Mouse (Mus musculus): ENCODE measurements around the gene Iqcf5. TPM values are rescaled to one million over a fixed set of nuclear protein-coding genes. Genes with fewer than 3 reads are reported as not detected.
"Not testable (repeated sequence)": the region's sequence is repeated elsewhere in the genome, so short reads cannot be mapped to it uniquely, and the experiment has no call there.

The Iqcf5 gene
- polyA plus RNA-seq, 1 experiment: not detected

DNA sequence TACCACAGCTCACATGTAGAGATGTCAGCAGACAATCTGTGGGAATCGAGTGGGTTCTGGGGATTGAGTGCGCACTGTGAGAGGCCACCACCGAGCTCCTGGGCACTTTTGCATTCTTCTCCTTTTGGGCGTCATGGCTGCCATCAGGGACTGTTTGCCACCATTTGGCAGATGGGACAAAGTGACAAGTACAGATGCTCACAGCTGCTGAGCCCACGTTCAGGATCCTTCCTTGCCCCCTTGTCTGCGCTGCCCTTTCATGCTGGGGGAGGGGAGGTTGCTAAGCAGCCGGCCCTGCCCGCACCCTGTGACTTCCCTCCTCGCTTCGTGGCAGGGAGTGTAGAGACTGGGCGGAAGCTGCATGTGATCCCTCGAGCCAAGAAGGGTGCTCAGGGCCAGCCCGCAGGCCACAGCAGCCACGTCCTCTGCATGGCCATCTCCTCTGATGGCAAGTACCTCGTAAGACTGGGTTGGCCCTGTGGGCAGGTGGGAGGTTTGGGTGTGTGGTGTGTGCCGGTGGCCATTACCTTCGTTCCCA lies 31.7 kb upstream of the Iqcf5 start:
- WGBS: 75% methylated on average over 17 of the region's 17 CpGs
- Histone ChIP-seq H3K27me3 (ENCODE audit: control insufficient read depth, insufficient read depth, low read length) (no peaks in the 10 kb centered on the region), H3K4me3 (replicated peaks; ENCODE audit: insufficient read depth, low read depth, low read length) (no peak overlapping the region), H3K27ac (ENCODE audit: insufficient read depth, low read length) (no peak overlapping the region), H3K4me1 (ENCODE audit: control insufficient read depth, insufficient read depth, low read length) (peaks cover 7% of the 10 kb centered on the region; the same call in 1 of the 2 replicates)
- DNase-seq: peak in 1 of 2 experiments; percentile 0
- no peak for TF ChIP-seq CTCF (IDR thresholded peaks at IDR 0.05; ENCODE audit: borderline replicate concordance, insufficient read depth, low read depth, low read length)
- no peak for TF ChIP-seq POLR2A (IDR thresholded peaks at IDR 0.05; ENCODE audit: borderline replicate concordance, insufficient read depth, low read length)

DNA sequence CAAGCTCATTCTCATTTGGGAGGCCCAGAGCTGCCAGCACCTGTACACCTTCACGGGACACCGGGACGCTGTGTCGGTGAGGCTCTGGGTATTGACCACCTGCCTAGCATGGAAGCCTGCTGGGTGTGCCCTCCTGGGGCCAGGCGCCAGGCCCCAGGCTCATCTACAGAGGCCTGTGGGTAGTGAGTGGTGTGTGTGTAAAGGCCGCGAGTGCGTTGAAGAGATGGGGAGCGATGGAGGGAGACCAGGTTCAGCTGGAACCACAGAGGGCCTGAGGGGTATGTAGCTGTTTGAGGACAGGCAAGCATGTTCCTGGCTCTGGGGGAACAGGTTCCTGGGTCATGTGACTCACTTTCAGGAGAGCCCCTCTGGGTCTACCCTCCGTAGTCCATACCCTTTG lies 31.2 kb upstream of the Iqcf5 start:
- no peak overlapping the region for H3K27ac ChIP-seq (ENCODE audit: insufficient read depth, low read length)
- TF ChIP-seq CTCF (IDR thresholded peaks at IDR 0.05; ENCODE audit: borderline replicate concordance, insufficient read depth, low read depth, low read length) (no peak), POLR2A (IDR thresholded peaks at IDR 0.05; ENCODE audit: borderline replicate concordance, insufficient read depth, low read length) (no peak)
- peak in 1 of 2 experiments; percentile 1 for DNase-seq
- no peaks in the 10 kb centered on the region for H3K27me3 ChIP-seq (ENCODE audit: control insufficient read depth, insufficient read depth, low read length)
- 97% methylated on average over 10 of the region's 10 CpGs for WGBS
- H3K4me1 ChIP-seq (ENCODE audit: control insufficient read depth, insufficient read depth, low read length): peaks cover 7% of the 10 kb centered on the region; the same call in 1 of the 2 replicates
- no peak overlapping the region for H3K4me3 ChIP-seq (replicated peaks; ENCODE audit: insufficient read depth, low read depth, low read length)

DNA sequence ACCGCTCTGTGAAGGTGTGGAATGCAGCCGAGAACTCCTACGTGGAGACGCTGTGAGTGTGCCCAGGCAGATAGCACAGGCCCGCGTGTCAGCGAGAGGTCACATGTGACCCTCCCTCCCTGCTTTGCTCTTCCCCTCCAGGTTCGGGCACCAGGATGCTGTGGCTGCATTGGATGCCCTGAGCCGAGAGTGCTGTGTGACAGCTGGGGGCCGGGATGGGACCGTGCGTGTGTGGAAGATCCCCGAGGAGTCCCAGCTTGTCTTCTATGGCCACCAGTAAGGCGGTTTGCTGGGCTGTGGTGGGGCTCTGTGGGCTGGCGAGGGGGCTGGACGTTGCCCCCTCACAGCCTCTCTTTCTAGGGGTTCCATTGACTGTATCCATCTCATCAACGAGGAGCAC lies 30.8 kb upstream of the Iqcf5 start:
- H3K27me3 ChIP-seq (ENCODE audit: control insufficient read depth, insufficient read depth, low read length): no peaks in the 10 kb centered on the region
- DNase-seq: no peak
- H3K27ac ChIP-seq (ENCODE audit: insufficient read depth, low read length): no peak overlapping the region
- 91% methylated on average over 17 of the region's 17 CpGs for WGBS
- TF ChIP-seq POLR2A (IDR thresholded peaks at IDR 0.05; ENCODE audit: borderline replicate concordance, insufficient read depth, low read length) (no peak), CTCF (IDR thresholded peaks at IDR 0.05; ENCODE audit: borderline replicate concordance, insufficient read depth, low read depth, low read length) (no peak)
- H3K4me3 ChIP-seq (replicated peaks; ENCODE audit: insufficient read depth, low read depth, low read length): no peak overlapping the region
- H3K4me1 ChIP-seq (ENCODE audit: control insufficient read depth, insufficient read depth, low read length): peaks cover 7% of the 10 kb centered on the region; the same call in 1 of the 2 replicates

DNA sequence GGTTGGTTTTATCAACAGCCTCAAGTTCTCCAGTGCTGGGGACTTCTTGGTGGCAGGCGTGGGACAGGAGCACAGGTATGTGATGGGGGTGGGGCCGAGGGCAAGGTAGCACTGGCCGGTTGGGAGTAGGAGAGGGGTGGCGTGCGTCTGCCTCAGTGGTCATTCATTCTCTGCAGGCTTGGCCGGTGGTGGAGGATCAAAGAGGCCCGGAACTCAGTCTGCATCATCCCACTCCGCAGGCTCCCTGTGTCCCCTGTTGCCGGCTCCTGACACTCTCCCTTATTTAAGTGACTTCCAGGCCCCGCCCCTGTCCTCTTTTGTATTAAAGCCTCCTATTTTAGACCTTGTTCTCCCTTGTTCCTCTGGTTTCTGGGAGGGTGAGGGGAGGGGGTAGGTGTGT lies 29.3 kb upstream of the Iqcf5 start:
- TF ChIP-seq POLR2A (IDR thresholded peaks at IDR 0.05; ENCODE audit: borderline replicate concordance, insufficient read depth, low read length): no peak
- TF ChIP-seq CTCF (IDR thresholded peaks at IDR 0.05; ENCODE audit: borderline replicate concordance, insufficient read depth, low read depth, low read length): no peak
- no peaks in the 10 kb centered on the region for H3K4me1 ChIP-seq (ENCODE audit: control insufficient read depth, insufficient read depth, low read length)
- H3K27me3 ChIP-seq (ENCODE audit: control insufficient read depth, insufficient read depth, low read length): no peaks in the 10 kb centered on the region
- no peak overlapping the region for H3K27ac ChIP-seq (ENCODE audit: insufficient read depth, low read length)
- H3K4me3 ChIP-seq (replicated peaks; ENCODE audit: insufficient read depth, low read depth, low read length): no peak overlapping the region
- DNase-seq: peak in 1 of 2 experiments; percentile 0
- 82% methylated on average over 10 of the region's 10 CpGs for WGBS

DNA sequence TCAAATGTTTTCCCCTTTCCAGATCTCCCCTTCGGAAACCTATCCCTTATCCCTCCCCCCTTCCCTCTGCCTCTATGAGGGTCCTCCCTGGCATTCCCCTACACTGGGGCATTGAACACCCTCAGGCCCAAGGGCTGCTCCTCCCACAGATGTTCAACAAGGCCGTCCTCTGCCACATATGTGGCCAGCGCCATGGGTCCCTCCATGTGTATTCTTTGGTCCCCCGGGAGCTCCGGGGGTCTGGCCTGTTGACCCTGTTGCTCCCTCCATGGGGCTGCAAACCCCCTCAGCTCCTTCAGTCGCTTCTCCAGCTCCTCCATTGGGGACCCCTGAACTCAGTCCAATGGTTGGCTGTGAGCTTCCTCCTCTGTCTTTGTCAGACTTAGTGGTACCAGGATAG lies 26.8 kb upstream of the Iqcf5 start:
- not testable (repeated sequence) for H3K27me3 ChIP-seq (ENCODE audit: control insufficient read depth, insufficient read depth, low read length); H3K4me1 ChIP-seq (ENCODE audit: control insufficient read depth, insufficient read depth, low read length); H3K27ac ChIP-seq (ENCODE audit: insufficient read depth, low read length); H3K4me3 ChIP-seq (replicated peaks; ENCODE audit: insufficient read depth, low read depth, low read length); DNase-seq
- WGBS: 76% methylated on average over 6 of the region's 6 CpGs

DNA sequence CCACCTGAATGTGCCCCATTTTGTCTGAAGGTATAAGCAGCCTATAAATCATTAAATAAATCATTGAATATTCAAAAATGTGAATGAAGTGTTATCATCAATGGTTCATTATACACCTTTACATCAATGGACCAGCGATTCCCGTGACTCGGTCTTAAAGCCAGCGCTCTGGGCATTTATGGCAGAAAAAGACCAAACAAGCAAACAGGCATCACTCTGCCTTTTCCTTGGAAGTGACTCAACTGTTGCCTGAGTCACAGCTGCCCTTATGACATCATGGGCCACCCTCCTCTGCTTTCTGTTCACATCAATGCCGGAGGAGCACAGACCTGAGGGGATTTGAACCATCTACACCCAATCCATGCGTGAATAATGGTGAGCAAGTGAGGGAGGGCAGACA lies 14.7 kb upstream of the Iqcf5 start, which contains the start of gene Iqcf1:
Iqcf1 (plus strand) TSS at position 301 of the 400 bp plus-strand sequence.
- 93% methylated on average over 6 of the region's 6 CpGs for WGBS
- TF ChIP-seq POLR2A (IDR thresholded peaks at IDR 0.05; ENCODE audit: borderline replicate concordance, insufficient read depth, low read length) (no peak), CTCF (IDR thresholded peaks at IDR 0.05; ENCODE audit: borderline replicate concordance, insufficient read depth, low read depth, low read length) (no peak)

DNA sequence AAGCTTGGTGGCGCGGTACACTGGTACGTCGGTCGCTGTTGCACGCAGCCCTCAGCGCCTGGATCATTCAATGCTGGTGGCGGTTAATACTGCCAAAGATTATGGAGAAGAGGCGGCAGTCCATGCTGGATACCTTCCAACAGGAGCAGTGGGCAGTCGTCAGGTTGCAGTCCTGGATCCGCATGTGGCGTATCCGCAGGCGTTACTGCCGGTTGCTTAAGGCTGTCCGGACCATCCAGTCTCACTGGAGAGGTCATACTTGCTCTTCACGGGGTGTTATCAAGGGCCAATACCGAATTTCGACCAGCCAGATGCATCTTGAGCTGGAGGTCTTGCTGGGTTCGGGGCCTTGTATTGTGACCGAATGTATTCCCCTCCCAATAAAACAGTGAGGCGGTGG lies 12.5 kb upstream of the Iqcf5 start:
- Histone ChIP-seq H3K4me3 (replicated peaks; ENCODE audit: insufficient read depth, low read depth, low read length) (no peak overlapping the region), H3K4me1 (ENCODE audit: control insufficient read depth, insufficient read depth, low read length) (no peaks in the 10 kb centered on the region), H3K27ac (ENCODE audit: insufficient read depth, low read length) (no peak overlapping the region), H3K27me3 (ENCODE audit: control insufficient read depth, insufficient read depth, low read length) (no peaks in the 10 kb centered on the region)
- 71% methylated on average over 22 of the region's 22 CpGs for WGBS
- no peak for TF ChIP-seq CTCF (IDR thresholded peaks at IDR 0.05; ENCODE audit: borderline replicate concordance, insufficient read depth, low read depth, low read length)
- no peak for TF ChIP-seq POLR2A (IDR thresholded peaks at IDR 0.05; ENCODE audit: borderline replicate concordance, insufficient read depth, low read length)
- no peak for DNase-seq

More for the DNA sequence above, 14.7 kb upstream of the Iqcf5 start, which contains the start of gene Iqcf1:
- Histone ChIP-seq H3K4me1 (ENCODE audit: control insufficient read depth, insufficient read depth, low read length) (no peaks in the 10 kb centered on the region), H3K27ac (ENCODE audit: insufficient read depth, low read length) (no peak within 1 kb of the TSS), H3K4me3 (replicated peaks; ENCODE audit: insufficient read depth, low read depth, low read length) (no peak within 1 kb of the TSS), H3K27me3 (ENCODE audit: control insufficient read depth, insufficient read depth, low read length) (no peaks in the 10 kb centered on the region)
- DNase-seq: no peak

DNA sequence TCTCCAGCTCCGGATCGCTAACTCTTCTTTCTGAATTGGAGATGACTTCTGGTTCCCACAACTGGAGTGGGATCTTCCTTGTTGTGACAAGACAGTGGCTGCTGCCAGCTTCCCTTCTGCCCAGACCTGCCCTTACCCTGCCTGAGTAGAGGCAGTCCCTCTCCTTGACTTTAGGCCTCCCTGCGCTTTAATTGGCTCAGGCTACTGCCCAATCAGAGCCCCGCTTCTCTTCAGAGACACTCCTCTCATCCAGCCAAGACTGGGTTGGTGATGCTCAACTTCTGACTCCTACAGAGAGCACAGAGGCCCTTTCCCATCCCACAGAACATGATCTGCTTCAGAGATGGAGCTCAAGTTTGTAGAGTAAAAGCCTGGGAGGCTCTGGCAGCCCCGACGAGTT lies 10.1 kb upstream of the Iqcf5 start:
- TF ChIP-seq POLR2A (IDR thresholded peaks at IDR 0.05; ENCODE audit: borderline replicate concordance, insufficient read depth, low read length): no peak
- TF ChIP-seq CTCF (IDR thresholded peaks at IDR 0.05; ENCODE audit: borderline replicate concordance, insufficient read depth, low read depth, low read length): no peak
- Histone ChIP-seq H3K4me1 (ENCODE audit: control insufficient read depth, insufficient read depth, low read length) (no peaks in the 10 kb centered on the region), H3K27me3 (ENCODE audit: control insufficient read depth, insufficient read depth, low read length) (no peaks in the 10 kb centered on the region), H3K4me3 (replicated peaks; ENCODE audit: insufficient read depth, low read depth, low read length) (no peak overlapping the region), H3K27ac (ENCODE audit: insufficient read depth, low read length) (no peak overlapping the region)
- no peak for DNase-seq
- 74% methylated on average over 6 of the region's 6 CpGs for WGBS
